Mouse (Mus musculus): ENCODE results near the gene Mafb.

- TF ChIP-seq CTCF (IDR thresholded peaks at IDR 0.05; ENCODE audit: low read depth, low read length): no peak
- TF ChIP-seq POLR2A (IDR thresholded peaks at IDR 0.05; ENCODE audit: extremely low read depth, insufficient read depth, low read length): no peak
These were observed 48.3 kb upstream of the Mafb start for GRCm38 (mm10) chr2:160415161-160415560.
